Mouse (Mus musculus) right cerebral cortex, adult 2 months (tissue): ENCODE measurements at regions not wholly inside any gene's neighbourhood (a gene's known extent, or its start where the extent isn't known, plus 50 kb on each side); places are given as distances from the start of the nearest gene placed in this dataset.

Source experiments
- DNase-seq, 2 experiments: peaks; one replicate each; pipeline ENCODE4 v3.0.0; 2021 to 2022; ENCODE audit warnings: low spot score in 2 of 2

GRCm38 (mm10) chr14:39785090-39785489 is 312.2 kb upstream of the Nrg3 start:
- peak in 1 of 2 experiments; percentile 7 for DNase-seq

DNA sequence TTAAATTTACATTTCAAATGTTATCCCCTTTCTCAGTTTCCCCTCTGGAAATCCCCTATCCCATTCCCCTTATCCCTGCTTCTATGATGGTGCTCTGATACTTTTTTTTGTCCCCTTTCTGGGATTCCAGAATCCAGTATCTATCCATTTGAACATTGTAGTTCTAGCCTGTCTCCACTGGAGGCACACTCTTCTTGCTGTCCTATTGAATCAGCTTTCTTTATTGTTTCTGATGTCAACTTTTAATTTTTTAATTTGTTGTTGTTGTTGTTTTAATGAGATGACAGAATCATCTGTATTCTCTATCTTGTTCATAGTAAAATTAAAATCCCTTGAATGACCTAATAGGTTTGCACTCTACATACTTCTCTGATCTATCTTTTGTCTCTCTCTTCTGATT is 309.0 kb upstream of the Nrg3 start:
- DNase-seq = no peak

- DNase-seq = no peak
These were observed 295.2 kb upstream of the Nrg3 start for GRCm38 (mm10) chr14:39768101-39768500.
